Mouse (Mus musculus) embryonic facial prominence, embryonic 11.5 days (tissue): ENCODE measurements around the gene Ezh2. TPM values are rescaled to one million over a fixed set of nuclear protein-coding genes. Genes with fewer than 3 reads are reported as not detected.

Source experiments
- ATAC-seq: fragments of 200-750 bp; cut with Nextera tagmentation; replicated peaks from 2 replicates; pipeline ENCODE4 v1.8.0; 2017; ENCODE audit warnings: low read depth; ENCODE audit not compliant: insufficient number of reproducible peaks, low FRiP score, low TSS enrichment
- DNase-seq: peaks from one replicate; pipeline ENCODE4 v3.0.0-alpha.2; 2015; ENCODE audit warnings: low spot score
- H3K27ac ChIP-seq: fragments of 300-500 bp; sonication (generic); replicated peaks from 2 replicates; pipeline ENCODE4 v1.5.1; 2014; ENCODE audit warnings: mild to moderate bottlenecking, low read depth, low read length, control low read depth
- H3K27me3 ChIP-seq: fragments of 300-500 bp; sonication (generic); 2 replicates; pipeline ENCODE4 v1.6.1; 2014; ENCODE audit warnings: mild to moderate bottlenecking, low read length, moderate library complexity, mixed read lengths; ENCODE audit not compliant: control insufficient read depth, insufficient read depth
- H3K36me3 ChIP-seq: fragments of 300-500 bp; sonication (generic); replicated peaks from 2 replicates; pipeline ENCODE4 v1.6.1; 2014; ENCODE audit warnings: low read depth, mild to moderate bottlenecking, low read length, moderate library complexity, mixed read lengths; ENCODE audit not compliant: control insufficient read depth, insufficient read depth
- H3K4me1 ChIP-seq: fragments of 300-500 bp; sonication (generic); 2 replicates; pipeline ENCODE4 v1.6.1; 2014; ENCODE audit warnings: low read length, mixed read lengths; ENCODE audit not compliant: control insufficient read depth, insufficient read depth
- H3K4me2 ChIP-seq: fragments of 300-500 bp; sonication (generic); 2 replicates; pipeline ENCODE4 v1.6.1; 2014; ENCODE audit warnings: low read depth, mild to moderate bottlenecking, control low read depth, low read length, moderate library complexity
- H3K4me3 ChIP-seq: fragments of 300-500 bp; sonication (generic); 2 replicates; pipeline ENCODE4 v1.5.1; 2014; ENCODE audit warnings: low read depth, low read length, control low read depth
- H3K9ac ChIP-seq: fragments of 300-500 bp; sonication (generic); replicated peaks from 2 replicates; pipeline ENCODE4 v1.6.1; 2014; ENCODE audit warnings: mild to moderate bottlenecking, control low read depth, low read length
- H3K9me3 ChIP-seq: fragments of 300-500 bp; sonication (generic); replicated peaks from 2 replicates; pipeline ENCODE4 v1.6.1; 2016; ENCODE audit warnings: mild to moderate bottlenecking, low read length, inconsistent platforms, mixed read lengths; ENCODE audit not compliant: control insufficient read depth
- WGBS: fragments of 180-500 bp; shearing (Covaris S2); extraction: QIAGEN DNeasy Blood & Tissue Kit; methylation state at CpG from one replicate; pipeline ENCODE4 v1.1.7; 2014; 5-methylcytosine and 5-hydroxymethylcytosine counted together
- polyA plus RNA-seq: library from polyadenylated mRNA; unstranded; fragments of >200 nt; fragmentation: Nextera tagmentation; extraction: Ambion mirVana; gene quantifications from 2 replicates; pipeline ENCODE4 v1.2.1, GENCODE M21; 2014

Gene Ezh2
- polyA plus RNA-seq, 1 experiment from 2014 or later: 206 TPM

GRCm38 (mm10) chr6:47565326-47566035 is 29.7 kb downstream of the Ezh2 start:
- H3K9me3 ChIP-seq: no peaks in the 10 kb centered on the region
- H3K36me3 ChIP-seq: peaks cover 8% of the 10 kb centered on the region
- H3K4me2 ChIP-seq: no peak overlapping the region
- no peak overlapping the region for H3K27ac ChIP-seq
- DNase-seq (no peak), ATAC-seq (no peak)
- no peak overlapping the region for H3K9ac ChIP-seq
- WGBS: 90% methylated on average over 1 of the region's 1 CpGs
- H3K4me1 ChIP-seq: no peaks in the 10 kb centered on the region
- H3K27me3 ChIP-seq: no peaks in the 10 kb centered on the region
- no peak overlapping the region for H3K4me3 ChIP-seq

GRCm38 (mm10) chr6:47561426-47561825 is 33.7 kb downstream of the Ezh2 start:
- Histone ChIP-seq H3K4me3 (no peak overlapping the region), H3K9ac (no peak overlapping the region), H3K27me3 (no peaks in the 10 kb centered on the region), H3K4me2 (no peak overlapping the region), H3K36me3 (peaks cover 2% of the 10 kb centered on the region), H3K4me1 (no peaks in the 10 kb centered on the region), H3K9me3 (no peaks in the 10 kb centered on the region), H3K27ac (no peak overlapping the region)
- DNase-seq: no peak
- 92% methylated on average over 5 of the region's 5 CpGs for WGBS
- no peak for ATAC-seq

- no peaks in the 10 kb centered on the region for H3K9me3 ChIP-seq
- H3K4me2 ChIP-seq: no peak overlapping the region
- H3K4me3 ChIP-seq: no peak overlapping the region
- DNase-seq (no peak), ATAC-seq (no peak)
- no peaks in the 10 kb centered on the region for H3K27me3 ChIP-seq
- no peaks in the 10 kb centered on the region for H3K4me1 ChIP-seq
- 90% methylated on average over 2 of the region's 2 CpGs for WGBS
- H3K36me3 ChIP-seq: peaks cover 2% of the 10 kb centered on the region
- H3K27ac ChIP-seq: no peak overlapping the region
- H3K9ac ChIP-seq: no peak overlapping the region
These were observed 34.3 kb downstream of the Ezh2 start for GRCm38 (mm10) chr6:47560846-47561245.

GRCm38 (mm10) chr6:47560407-47560806 is 34.7 kb downstream of the Ezh2 start:
- H3K9me3 ChIP-seq: no peaks in the 10 kb centered on the region
- H3K36me3 ChIP-seq: peaks cover 2% of the 10 kb centered on the region
- no peak for ATAC-seq
- no peak overlapping the region for H3K9ac ChIP-seq
- no peaks in the 10 kb centered on the region for H3K27me3 ChIP-seq
- no peak overlapping the region for H3K4me3 ChIP-seq
- H3K4me2 ChIP-seq: no peak overlapping the region
- no peaks in the 10 kb centered on the region for H3K4me1 ChIP-seq
- H3K27ac ChIP-seq: no peak overlapping the region
- DNase-seq: no peak

- H3K27me3 ChIP-seq: no peaks in the 10 kb centered on the region
- no peaks in the 10 kb centered on the region for H3K9me3 ChIP-seq
- ATAC-seq (no peak), DNase-seq (no peak)
- 86% methylated on average over 2 of the region's 2 CpGs for WGBS
- peaks cover 6% of the 10 kb centered on the region for H3K36me3 ChIP-seq
- no peak overlapping the region for H3K27ac ChIP-seq
- no peak overlapping the region for H3K4me3 ChIP-seq
- no peaks in the 10 kb centered on the region for H3K4me1 ChIP-seq
- no peak overlapping the region for H3K4me2 ChIP-seq
- H3K9ac ChIP-seq: no peak overlapping the region
These were observed 35.9 kb downstream of the Ezh2 start for GRCm38 (mm10) chr6:47559287-47559686.

- no peak for ATAC-seq
- 90% methylated on average over 4 of the region's 4 CpGs for WGBS
- H3K4me3 ChIP-seq: no peak overlapping the region
These were observed 42.9 kb downstream of the Ezh2 start for GRCm38 (mm10) chr6:47552280-47552679.

GRCm38 (mm10) chr6:47535333-47535732 is 59.8 kb downstream of the Ezh2 start:
- Histone ChIP-seq H3K27me3 (no peaks in the 10 kb centered on the region), H3K36me3 (peaks cover 11% of the 10 kb centered on the region), H3K27ac (no peak overlapping the region), H3K9ac (no peak overlapping the region), H3K9me3 (no peaks in the 10 kb centered on the region), H3K4me3 (no peak overlapping the region), H3K4me1 (no peaks in the 10 kb centered on the region), H3K4me2 (no peak overlapping the region)
- WGBS: 92% methylated on average over 5 of the region's 5 CpGs
- DNase-seq: no peak
- no peak for ATAC-seq

More at GRCm38 (mm10) chr6:47552280-47552679, 42.9 kb downstream of the Ezh2 start:
- Histone ChIP-seq H3K4me1 (no peaks in the 10 kb centered on the region), H3K27ac (no peak overlapping the region), H3K9ac (no peak overlapping the region), H3K9me3 (no peaks in the 10 kb centered on the region), H3K4me2 (no peak overlapping the region), H3K36me3 (peaks cover 11% of the 10 kb centered on the region), H3K27me3 (no peaks in the 10 kb centered on the region)
- DNase-seq: no peak

DNA sequence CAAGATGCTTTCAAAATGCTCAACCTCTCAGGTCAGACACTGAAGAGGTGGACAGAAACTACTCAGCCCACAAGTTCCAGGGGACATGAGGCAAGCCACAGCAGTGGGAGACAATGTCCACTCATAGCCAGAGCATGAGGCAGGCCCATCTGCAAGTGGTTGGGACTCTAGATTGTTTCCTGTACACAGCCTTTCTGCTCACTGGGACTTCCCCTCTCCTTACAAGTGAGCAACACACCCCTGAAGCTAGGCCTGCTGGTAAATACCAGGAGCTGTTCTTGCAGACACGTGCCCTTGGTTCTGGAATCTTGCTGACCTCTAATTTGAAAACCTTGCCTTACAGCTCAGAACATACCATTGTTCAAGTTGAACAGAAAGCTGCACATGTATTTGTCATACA is 62.6 kb downstream of the Ezh2 start:
- Histone ChIP-seq H3K4me1 (no peaks in the 10 kb centered on the region), H3K36me3 (peaks cover 9% of the 10 kb centered on the region), H3K9me3 (no peaks in the 10 kb centered on the region), H3K27me3 (no peaks in the 10 kb centered on the region), H3K27ac (no peak overlapping the region), H3K4me3 (no peak overlapping the region), H3K4me2 (no peak overlapping the region), H3K9ac (no peak overlapping the region)
- 64% methylated on average over 1 of the region's 1 CpGs for WGBS
- ATAC-seq: no peak
- DNase-seq: no peak
